Mouse (Mus musculus) adrenal gland, postnatal 36 days (tissue): ENCODE results near the gene Gm33543. TPM values are rescaled to one million over a fixed set of nuclear protein-coding genes. Genes with fewer than 3 reads are reported as not detected.

Experiments
- DNase-seq, 2 experiments: peaks; one replicate each; pipeline ENCODE4 v3.0.0; 2021; ENCODE audit warnings: mixed read lengths in 1 of 2
- long read RNA-seq, 2 experiments: library from polyadenylated mRNA; stranded (forward); transcript quantifications; one replicate each; pipeline ENCODE4 v2.0.0; 2021; ENCODE audit warnings: borderline sequencing depth in 2 of 2
- total RNA-seq, 2 experiments: library from RNA; stranded (reverse); gene quantifications; 2 replicates each; pipeline ENCODE4 v1.2.3; 2021

Gm33543 gene
- total RNA-seq: not detected
- long read RNA-seq, experiment 1: 0 reads
- long read RNA-seq, experiment 2: 0 reads

DNA sequence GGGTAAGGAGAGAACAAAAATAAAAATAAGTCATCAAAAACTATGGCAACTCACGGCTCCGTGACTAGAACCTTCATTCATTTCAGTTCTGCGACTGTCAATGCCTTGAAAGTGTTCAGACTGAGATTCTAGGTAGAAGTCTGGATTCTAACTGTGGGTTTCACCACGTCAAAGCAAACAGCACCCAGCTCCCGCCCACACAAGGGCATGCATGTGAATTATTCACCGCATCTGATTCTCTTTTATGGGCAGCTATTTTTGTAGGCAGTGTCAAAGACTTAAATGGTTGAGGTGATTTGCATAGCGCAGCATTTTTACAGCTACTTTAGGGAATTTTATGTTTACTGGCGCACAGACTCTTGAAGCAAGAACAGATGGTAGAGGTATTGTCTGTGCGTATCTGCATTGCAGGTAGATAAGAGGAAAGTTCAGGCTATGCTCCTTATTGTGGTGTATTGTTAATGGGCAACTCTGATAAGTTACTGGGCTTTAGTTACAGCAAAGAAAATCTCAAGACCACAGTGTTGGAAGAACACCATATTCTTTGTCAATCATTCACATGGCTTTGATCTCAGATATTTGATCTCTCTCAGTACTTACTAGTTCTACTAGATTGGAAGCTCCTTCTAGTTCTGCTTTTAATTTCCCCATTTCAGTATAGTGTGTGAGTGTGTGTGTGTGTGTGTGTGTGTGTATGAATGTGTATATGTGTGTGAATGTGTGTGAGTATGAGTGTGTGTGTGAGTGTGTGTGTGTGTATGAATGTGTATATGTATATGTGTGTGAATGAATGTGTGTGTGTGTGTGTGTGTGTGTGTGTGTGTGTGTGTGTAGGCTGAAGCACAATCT lies at the start of gene Gm33543:
Gene Gm33543, minus strand, starts transcription at position 142 of the 849 bp plus-strand sequence.
- DNase-seq: no peak

DNA sequence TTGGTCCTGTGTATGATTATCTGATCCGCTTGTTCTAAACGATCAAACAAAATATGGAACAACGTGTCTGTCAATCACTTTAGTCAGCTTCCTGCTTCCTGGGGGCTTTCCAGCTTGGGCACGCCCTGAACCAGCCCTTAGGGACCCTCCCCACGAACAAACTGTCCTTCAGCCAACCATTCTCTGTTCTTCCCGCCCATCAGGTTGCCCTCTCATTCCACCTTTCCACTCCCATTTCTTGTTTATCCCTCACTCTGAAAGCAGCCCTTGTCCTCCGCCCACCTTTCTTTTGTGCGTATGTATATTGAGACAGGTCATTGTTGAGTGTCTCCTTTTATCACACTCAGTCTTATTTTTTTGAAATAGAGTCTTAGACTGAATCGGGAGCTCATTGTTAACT lies 49.4 kb upstream of the Gm33543 start:
- no peak for DNase-seq

DNA sequence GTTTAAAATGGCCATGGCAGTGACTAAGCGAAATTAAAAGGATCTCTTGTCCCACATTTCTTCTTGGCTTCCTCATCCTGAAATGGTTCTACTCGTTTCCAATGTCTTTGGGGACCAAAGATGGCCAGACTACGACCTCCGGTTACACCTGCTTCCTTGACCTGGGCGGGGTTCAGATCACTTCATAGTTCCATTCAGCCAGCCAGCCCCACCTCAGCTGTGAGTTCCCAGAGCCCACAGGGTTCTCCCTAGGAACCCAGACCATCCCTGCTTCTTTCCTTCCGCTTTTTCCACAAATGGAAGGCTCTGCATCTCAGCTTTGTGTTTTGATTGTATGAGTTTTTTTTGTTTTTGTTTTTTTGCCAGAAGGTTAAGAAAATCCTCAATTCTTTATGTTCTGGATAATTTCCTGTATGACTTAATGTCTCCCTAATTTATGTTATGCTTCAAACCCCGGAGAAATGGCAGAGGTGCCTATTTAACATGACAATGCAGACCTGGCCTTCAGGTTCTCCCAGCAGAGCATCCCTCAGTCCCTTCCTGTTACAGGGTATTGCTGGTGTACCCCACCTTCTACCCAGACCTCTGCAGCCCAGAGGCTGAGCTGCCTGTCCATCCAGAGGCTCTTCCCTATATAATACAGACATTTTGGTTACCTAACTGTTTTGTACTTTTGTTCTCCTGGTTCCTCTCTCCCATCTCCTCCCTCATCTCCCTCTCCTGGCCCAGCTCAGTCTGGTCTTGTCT lies 48.7 kb upstream of the Gm33543 start:
- no peak for DNase-seq

DNA sequence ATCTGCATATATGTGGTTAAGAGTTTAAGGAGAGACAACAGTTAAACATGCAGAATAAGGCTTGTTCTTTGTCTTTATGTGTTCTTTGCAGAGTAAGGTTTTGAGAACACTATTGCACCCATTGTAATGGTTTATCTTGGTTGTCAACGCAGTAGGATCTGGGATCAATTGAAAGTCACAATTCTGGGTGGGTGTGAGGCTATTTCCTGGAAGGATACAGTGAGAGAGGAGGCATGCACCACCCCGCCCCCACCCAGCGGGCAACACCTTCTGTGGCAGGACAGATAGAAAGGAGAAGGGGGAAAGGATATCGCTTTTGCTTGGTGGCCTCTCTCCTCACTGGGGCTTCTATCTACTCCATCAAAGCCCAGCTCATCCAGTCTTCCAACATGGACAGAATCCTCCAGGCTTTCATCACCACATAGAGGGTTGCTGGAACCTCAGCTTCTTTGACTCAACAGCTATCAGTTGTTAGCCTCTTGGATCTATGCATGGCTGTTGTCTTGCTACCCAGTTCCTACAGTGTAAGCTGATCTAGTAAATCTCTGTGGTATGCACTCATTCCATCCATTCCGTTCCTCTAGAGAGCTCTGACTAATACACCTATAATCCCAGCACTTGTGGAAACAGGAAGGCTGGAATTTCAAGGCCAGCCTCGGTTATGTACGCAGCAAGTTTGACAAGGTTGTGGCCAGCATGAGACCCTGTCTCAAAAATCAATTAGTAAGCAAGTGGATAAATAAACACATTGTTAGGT lies 41.2 kb upstream of the Gm33543 start:
- no peak for DNase-seq

DNA sequence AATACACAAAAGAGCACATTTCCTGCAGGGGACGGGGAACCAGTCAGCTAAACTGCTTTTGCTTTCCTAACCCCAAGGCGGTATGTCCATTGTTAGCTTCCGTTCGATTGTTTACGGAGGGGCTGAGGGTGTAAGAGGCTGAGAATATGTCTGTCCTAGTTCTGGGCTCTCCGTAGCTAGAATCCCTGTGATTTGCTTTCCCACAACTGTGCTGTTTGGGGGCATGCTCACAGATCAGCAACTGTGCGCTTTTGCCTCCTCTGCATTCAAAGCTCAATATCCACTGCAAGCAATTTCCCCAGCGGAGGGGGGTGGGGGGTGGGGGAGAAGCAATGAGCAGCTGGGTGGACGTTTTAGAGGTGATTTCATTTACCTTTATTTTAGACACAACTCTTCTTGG lies 39.3 kb upstream of the Gm33543 start:
- no peak for DNase-seq

DNA sequence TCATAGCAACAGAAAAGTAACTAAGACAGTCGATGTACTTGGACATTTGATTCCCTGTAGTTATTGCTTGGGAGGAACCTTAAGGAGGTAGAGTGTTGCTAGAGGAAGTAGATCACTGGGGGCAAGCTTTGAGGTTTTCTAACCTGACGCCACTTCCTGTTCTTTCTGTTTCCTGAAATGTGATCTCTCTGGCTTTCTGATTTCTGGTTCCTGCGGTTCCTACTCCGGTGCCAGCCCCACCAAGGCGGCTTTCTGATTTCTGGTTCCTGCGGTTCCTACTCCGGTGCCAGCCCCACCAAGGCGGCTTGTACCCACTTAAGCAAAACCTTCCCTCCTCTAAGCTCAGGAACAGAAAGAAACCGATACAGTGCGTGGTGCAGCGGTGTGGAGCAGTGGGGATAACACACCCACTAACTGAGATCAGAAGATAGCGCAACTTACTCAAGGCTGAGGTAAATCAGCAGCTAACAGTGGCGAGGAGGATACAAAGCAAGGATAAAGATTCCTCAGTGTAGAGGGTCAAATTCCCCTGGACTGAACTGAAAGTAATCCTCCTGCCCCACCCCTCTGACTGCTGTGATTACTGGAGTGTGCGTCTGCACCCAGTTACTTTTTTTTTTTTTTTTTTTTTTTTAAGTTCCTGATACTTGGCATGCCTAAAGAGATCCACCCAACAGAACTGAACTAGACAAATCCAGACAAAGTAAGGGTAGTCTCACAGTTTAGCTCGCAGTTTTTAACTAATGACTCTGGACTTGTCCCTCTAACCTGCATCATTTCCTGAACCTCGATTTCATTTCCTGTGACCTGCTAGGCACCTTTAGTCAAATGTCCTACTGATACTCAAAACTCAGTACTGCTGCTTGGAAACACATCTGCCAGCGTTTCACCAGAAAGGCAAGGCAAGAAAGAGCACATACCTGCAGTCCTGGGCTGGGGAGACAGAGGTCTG lies 37.5 kb upstream of the Gm33543 start:
- DNase-seq: no peak

DNA sequence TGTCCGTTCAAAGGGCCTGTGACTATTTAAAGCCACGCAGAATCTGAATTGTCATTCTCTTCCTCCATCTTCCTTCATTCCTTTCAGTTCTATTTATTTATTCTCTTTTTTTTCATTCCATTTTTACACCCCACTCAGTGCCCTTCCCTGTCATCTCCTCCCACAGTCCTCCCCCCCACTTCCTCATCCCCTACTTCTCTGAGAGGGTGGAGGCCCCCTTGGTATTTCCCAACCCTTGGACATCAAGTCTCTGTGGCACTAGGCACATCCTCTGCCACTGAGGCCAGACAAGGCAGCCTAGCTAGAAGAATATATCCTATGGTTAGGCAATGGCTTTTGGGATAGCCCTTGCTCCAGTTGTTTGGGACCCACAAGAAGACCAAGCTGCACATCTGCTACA lies 28.1 kb upstream of the Gm33543 start:
- DNase-seq: no peak

DNA sequence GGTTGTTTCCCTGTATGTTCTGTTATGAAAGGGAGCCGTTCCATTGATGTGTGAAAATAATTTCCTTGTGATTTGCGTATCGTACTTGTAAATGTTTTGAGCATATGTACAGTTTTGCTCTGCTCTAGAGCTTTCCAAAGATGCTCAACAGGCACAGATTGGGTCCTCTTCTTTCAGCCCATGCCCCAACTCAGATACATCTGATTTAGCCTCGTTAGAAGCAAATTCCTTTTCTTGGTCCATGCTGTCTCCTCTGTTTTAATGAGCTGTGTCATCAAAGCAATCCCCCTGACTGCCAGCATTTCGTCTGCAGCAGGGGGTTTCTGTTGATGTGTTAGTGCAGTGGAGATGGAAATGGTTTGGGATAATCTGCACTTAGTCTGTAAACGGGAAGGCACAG lies 25.6 kb upstream of the Gm33543 start:
- DNase-seq: peak in 1 of 2 experiments; percentile 3

DNA sequence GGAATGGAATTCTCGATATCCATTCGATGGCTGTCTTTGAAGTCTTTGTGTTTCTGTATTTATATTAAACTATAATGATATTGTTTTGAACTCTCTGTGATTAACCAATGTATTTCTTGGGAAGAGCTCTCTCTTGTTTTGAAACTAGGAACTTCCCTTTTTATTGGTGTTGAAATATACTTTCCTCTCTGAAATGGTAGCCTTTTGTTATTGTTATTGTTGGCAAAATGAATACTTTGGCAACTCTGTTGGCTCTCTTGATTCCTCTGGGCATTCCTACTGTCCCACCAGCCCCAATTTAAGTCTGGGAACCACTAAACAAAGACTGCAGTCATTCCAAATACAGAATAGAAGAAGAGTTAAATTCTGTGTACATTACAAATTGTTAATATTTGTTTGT lies 24.9 kb upstream of the Gm33543 start:
- DNase-seq: no peak

DNA sequence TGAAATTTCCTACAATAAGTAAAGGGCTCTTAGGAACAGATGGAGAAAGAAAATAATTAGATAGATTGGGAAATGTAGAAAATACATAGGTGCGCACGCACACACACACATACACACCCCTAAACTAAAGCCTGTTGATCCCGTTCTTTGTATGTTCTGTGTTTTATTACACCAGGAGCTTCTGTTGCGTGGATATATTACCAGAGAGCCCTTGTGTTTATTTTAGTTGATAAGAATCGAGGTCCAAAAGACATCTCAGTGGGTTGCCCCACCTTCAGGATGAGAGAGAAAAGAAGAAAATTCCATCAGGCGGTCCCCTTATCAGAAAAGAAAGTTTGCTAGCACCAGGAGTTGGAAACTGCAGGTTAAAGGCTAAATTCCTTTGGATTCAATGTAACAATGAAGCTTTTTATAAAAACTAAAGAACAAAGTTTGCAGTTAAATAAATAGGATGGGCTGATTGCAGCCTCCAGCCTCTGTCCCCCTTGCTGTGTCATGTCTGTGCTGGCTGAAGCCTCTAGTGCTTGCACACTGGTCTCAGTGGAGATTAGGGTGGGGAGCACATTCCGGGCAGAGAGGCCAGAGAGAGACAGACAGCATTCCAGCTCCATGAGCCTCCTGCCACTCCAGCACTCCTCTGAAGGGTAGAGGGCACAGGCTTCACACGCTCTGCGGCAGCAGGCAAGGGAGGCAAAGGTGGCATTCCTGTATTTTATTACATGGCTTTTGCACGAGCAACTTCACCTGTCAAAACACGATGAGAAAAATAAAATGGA lies 21.8 kb upstream of the Gm33543 start:
- DNase-seq: no peak

DNA sequence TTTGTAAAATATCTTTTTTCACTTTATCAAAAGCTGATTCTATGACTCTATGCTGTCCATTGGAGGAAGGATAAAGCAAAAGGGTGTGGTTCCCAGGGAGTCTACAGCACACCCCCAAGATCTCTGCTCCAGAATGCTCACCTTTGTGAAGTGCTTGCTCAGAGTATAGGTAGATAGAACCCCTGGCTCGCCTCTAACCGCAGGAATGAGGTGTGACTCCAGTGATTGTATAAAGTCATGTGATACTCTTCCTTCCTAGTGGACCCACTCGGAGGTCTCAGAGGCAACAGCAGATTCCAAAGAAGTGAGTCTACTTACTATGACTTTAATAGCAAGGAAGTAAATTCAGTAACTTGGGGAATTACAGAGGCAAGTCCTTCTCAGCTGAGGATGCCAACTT lies 19.9 kb upstream of the Gm33543 start:
- no peak for DNase-seq

DNA sequence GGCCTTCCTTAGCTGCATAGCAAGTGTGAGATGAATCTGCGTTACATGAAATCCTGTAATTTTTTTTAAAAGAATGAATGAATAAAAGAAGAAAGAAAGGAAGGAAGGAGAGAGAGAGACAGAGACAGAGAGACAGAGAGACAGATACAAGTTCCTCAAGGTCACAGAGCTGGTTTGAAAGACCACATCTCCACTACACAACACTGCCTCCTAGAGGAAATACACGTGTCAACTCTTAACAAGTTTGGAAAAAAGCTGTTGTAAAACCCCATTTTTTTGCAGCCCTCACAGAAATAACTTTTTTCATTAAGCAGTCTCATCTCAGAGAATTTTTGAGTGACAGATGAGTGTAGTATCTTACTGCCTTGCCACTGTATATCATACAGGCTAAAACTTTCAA lies 15.4 kb upstream of the Gm33543 start:
- peak in 1 of 2 experiments; percentile 11 for DNase-seq

DNA sequence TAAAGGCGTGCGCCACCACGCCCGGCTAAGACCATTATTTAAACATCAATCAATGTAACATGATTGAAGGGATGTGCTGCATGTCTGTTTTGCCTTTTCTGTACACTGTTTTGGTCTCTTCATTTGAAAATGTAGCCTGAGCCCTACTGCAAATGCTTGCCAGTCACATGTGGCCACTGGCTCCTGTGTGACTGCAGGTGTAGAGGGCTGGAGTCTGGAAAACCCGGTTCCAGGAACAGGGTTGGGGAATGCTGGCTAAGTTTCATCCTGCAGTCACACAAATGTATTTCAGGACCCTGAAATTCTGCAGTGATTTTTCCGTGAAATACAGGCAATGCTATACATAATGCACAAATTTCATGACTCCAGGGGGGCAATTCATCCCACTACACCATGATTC lies 12.7 kb upstream of the Gm33543 start:
- DNase-seq: no peak

DNA sequence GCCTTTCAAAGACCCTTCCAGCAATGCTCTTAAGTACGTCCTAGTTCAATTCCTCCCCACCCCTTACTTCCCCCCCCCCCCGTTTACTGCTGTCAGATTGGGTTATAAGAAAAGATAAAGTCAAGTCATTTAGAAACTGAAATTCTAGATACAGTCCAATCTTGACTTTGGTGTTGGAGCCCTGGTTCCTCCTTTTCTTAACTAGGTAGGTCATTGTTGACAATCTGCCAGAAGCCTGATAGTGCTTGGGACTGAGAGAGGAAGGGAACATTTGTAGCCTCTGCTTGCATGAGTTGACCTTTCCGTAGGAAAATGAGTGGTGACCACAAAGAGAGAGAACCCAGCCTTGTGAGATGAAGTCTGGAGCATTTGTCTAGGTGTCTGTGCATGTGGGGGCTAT lies 7.8 kb upstream of the Gm33543 start:
- DNase-seq: peak in 1 of 2 experiments; percentile 20

DNA sequence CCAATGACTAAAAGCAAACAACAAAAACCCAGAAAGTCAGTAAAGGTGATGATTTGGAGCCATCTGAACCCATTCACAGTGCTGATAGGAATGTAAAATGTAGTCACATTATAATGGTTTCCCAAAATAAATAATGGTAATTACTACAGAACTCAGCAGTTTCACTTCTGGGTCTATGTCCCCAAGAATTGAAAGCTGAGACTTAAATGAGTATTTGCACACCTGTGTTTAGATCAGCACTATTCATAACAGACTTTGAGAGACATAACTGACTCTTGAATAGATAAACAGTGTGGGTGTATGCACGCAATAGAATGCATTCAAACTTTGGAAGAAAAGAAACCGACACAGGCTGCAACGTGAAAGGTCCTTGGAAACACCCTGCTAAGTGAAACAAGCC lies 4.0 kb upstream of the Gm33543 start:
- DNase-seq: no peak

DNA sequence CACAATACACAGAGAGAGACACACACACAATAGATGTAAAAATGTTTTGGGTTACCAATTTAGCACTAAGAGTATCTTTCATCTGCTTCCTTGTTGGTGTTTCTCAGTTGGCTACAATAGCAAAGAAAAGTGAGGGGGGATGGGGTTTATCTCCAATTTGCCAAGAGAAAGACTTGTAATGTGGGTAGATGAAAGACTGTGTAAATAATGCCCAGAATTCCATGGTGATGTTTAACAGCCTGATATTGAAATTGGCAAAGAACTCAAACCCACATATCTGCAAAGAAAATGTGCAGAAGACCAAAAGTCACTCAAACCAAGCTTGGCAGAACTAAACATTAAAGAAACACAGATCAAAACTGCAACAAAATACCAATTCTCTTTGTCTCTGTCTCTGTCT lies 3.6 kb upstream of the Gm33543 start:
- DNase-seq: no peak

DNA sequence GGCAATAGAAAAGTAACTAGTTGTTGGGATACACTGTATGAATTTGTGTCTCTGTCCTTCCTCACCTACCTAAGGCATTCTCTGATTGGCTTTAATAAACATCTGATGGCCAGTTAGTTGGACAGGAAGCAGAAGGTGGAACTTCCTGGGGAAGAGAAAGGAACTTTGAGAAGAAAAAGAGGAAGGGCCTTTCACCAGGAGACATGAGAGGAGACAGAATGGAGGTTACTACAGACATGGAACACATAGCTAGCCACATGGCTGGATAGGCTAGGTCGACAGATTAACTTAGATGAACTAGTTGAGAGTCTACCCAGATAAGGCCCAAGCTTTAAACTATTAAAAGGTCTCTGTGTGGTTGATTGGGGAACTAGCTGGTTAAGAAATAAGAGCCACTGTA lies 1.1 kb upstream of the Gm33543 start:
- no peak for DNase-seq

DNA sequence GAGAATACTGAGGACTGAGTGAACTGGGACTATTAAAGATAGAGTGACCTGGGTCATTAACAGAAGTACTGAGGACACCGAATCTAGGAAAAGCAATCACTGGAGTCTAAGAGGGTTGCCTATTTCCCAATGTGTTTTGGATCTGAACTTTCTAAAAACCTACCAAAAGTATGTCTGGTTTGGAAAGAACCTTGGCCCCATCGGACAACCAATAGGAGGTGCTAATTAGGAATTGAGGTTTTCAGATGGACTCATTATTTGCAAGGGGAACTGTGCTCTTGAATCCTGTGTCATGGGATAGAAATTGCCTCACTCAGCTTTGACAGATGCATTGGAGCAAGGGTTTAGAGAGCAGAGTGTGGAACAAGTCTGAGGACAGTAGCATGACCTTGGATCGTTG lies 1.5 kb downstream of the Gm33543 start:
- no peak for DNase-seq

DNA sequence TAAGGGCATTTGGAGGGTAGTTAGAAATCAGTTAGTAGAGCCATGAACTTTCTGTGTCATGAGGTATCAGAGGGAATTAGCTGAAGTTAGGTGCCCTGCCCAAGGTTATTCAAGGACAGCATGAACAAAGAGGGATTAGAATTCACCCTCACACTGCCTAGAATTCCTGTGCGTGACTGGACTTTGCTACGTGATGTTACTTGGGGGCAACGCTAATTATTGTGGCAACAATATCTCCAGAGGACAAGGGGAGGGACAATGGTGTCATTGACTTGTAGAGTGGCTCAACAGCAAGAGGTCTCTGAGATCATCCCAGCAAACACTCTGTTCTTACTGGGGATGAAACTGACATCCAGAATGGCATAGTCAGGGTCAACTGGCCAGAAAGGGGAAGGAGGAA lies 2.9 kb downstream of the Gm33543 start:
- DNase-seq: no peak

DNA sequence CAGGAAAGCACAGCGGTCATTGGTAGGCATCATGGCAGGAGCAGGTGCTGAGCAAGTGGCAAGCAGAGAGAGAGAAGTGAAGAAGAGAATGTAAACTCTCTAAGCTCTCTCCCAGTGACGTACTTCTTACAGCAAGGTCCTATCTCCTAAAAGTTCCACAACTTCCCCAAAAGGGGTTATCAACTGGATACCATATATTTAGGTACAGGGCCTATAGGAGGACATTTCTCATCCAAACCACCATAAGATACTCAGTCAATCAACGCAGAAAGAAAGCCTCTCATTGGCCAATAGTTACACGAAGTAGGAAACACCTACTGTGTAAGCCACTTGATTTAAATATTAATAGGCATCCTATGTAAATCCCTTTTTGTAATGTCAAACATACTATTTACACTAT lies 3.7 kb downstream of the Gm33543 start:
- DNase-seq: no peak
